Mouse (Mus musculus) frontal cortex, postnatal 14 days (tissue): ENCODE measurements at regions not wholly inside any gene's neighbourhood (a gene's known extent, or its start where the extent isn't known, plus 50 kb on each side); places are given as distances from the start of the nearest gene placed in this dataset.
A peak's percentile ranks its signal among the peaks of the same experiment; 100 is the strongest.

Experiments used
- DNase-seq, 2 experiments: peaks; one replicate each; pipeline ENCODE4 v3.0.0; 2022; ENCODE audit warnings: low spot score in 2 of 2

- no peak for DNase-seq
Observed at GRCm38 (mm10) chr11:52541210-52541609, 145.0 kb downstream of the 9530068E07Rik start.

DNA sequence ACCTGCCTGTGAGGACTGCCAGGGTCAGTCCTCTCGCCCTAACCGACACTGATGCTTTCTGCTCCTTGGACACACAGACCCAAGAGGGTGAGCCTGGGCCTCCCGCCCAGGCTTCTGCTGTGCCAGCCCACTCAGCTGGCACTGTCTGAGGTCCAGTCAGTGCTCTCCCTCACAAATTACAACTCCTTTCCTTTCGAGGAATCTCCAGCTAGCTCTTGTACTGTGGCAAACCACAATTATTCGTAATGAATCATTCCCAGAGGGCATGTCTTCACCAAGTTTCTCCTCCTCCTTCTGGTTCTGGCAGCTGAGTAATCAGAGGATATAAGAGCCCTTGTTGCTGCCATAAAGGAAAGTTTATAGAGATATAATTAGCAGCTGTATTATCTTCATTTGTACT lies 155.2 kb downstream of the 9530068E07Rik start:
- DNase-seq, result no peak

DNA sequence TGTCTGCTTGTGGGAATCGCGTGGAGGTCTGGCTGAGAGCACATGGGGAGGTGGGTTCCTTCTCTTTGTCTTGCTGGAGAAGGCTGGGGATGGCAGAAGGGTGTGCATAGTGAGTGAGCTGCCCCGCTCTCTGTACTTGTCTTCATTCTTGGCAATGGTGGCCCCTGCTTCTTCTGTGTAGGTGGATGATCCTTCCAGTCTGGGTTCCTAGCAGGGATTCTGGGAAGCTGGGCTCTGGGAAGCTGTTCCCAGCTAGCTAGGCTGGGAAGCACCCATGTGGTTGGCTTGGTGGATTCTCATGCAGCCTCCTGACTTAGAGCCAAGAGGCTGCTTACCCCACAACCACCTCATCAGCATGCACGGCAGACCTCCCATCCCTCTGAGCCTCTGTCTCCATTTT lies 156.6 kb downstream of the 9530068E07Rik start:
- DNase-seq, result no peak

DNA sequence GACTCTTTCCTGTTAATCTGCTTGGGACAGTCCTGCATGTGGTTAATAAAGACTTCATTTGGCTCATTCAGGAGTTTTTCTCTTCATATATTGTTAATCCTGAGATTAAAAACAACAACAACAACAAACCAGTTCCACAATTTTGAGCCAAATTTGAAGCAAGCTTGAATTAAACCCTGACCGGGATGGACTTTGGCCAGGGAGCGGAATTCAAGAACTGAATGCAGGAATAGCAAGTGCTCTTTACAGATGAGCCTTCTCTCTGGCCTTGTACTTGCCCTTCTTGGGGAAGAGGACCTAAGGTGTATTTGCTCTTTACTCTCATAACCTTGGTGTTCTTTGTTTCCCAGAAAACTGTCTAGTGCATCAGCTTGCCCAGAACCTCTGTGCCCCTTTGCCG lies 161.6 kb downstream of the 9530068E07Rik start:
- no peak for DNase-seq

GRCm38 (mm10) chr11:52558782-52559181 lies 162.6 kb downstream of the 9530068E07Rik start:
- DNase-seq, result no peak

- no peak for DNase-seq
Observed at GRCm38 (mm10) chr11:52561281-52561680, 165.1 kb downstream of the 9530068E07Rik start.

GRCm38 (mm10) chr11:52565457-52565856 lies 169.2 kb downstream of the 9530068E07Rik start:
- no peak for DNase-seq

DNA sequence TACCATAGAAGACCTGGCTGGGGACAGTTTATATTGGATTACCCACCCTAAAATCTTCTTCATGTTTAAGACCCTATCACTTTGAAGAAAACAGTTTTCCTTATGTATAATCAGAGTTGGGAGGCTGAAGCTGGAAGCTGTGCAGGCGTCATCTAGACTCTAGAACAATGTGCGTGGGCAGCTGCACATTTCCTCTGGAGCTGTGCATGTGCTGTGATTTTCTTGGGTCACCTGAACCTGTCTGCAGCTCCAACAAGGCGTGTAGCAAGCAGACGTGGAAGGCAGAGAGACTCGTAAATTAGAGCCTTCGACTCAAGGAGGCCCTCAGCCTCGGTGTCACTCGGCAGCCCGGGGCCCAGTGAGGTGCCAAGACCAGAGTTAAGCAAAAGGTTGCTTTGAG lies 169.8 kb downstream of the 9530068E07Rik start:
- no peak for DNase-seq

GRCm38 (mm10) chr11:52567945-52568687 lies 171.9 kb downstream of the 9530068E07Rik start:
- no peak for DNase-seq

GRCm38 (mm10) chr11:52568794-52569193 lies 172.6 kb downstream of the 9530068E07Rik start:
- no peak for DNase-seq

DNA sequence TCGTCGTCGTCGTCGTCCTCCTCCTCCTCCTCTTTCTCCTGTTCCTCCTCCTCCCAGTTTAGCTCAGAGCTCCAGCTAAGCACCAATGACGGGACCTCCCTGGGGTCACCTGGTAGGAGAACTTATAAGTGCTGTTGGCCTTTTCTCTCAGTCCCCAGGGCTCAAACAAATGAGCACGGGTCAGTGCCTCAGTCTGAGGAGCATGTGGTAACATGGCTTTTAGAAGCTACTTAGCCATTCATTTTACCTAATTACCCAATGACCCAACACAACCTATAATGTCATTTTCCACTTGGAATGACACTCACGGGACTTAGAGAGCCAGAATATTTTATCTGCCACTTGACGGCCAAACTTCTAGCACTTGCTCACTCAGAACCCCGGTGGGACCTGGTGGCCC lies 173.5 kb downstream of the 9530068E07Rik start:
- DNase-seq, result no peak

DNA sequence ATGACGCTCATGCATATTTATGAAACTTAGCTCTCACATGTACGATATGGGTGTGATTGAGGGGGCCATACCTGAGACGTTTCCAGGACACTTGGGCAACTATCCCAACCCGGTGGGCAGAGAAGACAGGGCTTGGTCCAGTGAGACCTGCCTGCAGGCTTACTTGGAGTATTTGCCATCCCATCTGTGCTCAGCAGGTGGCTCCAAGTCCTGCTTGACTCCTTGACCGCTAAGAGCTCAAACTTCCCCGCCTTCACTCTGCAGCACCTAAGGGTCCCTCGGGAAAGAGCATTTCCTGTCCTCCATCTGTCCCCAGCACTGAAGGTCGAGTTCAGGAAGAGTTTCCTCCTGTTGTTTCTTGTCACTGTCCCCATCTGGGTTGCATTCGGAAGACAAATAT lies 182.2 kb downstream of the 9530068E07Rik start:
- no peak for DNase-seq

- DNase-seq, result no peak
Observed at GRCm38 (mm10) chr11:52579764-52580377, 183.6 kb downstream of the 9530068E07Rik start.

DNA sequence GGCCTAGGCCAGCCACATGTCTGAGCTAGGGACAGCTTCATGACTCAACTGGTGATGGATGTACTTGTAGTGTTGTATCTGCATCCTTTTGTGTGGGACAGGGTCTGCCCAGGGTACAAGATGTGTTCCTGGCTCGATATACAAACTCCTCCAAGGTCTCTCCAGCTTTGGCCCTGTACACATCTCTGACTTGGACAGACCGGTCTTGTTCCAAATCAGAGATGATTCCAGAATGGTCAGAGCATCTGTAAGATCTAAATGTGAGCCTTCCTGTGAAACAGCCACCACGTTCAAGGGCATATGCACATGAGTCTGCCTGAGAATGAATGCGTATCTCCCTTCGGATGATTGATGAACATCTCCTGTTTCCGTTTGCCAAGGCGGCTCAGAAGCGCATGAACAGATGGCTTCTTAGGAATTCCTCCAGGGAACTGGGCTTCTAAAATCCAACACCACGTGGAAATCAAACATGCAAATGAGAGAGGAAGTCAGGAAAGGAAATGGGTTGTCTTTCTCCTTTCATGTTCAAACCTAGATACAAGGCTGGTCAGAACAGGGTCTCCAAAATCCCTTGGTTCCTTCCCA lies 172.7 kb upstream of the Fstl4 start:
- no peak for DNase-seq

GRCm38 (mm10) chr11:52594092-52594491 lies 170.3 kb upstream of the Fstl4 start:
- no peak for DNase-seq

DNA sequence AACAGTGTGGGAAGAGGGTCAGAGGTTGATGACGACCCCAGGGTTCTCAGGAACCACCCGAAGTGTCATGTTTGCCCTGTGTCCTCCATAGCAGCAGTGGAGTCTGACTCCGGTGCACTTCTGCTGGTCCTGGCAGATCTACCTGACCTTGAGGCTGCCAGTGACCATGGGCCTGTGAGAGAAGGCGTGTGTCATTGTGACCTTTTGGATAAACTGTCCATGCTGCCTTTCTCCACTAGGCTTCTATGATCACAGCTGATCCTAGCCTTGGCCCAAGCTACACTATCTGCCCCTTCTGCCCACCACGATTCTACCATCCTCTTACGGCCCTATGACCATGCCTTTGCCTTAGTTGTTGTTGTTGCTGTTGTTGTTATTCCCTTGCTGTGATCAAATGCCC lies 163.2 kb upstream of the Fstl4 start:
- no peak for DNase-seq

DNA sequence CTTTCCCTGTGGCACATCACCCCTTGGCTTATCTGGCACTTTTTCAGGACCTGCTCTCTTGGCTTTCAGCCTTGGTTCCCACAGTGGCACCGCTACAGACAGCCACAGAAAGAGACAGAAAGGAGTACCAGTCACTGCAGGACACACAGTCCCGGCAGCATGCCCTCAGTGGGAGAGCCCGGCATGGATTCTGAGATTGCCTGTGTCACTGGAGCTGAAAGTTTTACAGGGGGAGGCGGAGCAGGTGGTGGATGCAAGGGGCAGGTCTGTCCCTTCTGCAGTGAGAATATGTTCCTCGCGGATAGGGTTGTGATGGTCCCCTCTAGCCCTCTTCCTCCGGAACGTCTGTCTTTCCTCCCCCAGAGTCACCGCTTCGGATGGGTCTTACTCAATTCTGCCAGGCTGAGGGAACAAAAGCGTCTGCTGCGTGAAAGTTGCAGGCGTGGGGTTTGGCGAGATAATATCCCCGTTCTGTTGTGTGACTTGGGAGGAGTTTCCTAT lies 162.3 kb upstream of the Fstl4 start:
- peak; percentile 10 to 12 for DNase-seq

DNA sequence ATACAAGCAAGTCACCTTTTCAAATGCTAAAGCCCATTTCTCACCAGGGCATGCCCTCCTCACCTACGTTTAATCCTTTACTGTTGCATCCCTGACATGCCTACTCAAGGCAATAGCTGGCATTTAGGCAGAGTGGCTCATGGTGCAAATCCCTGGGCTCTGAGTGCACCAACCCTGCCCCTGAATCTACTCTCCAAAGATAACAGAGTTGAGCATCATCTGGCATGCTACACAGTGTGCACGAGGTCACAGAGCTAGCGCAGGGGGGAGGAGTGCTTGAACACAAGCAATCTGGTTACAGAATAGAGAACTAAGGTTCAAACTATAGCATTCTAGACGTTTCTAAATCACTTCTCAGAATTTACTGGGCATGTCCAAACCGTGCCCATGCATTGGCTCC lies 161.6 kb upstream of the Fstl4 start:
- DNase-seq, result no peak

- DNase-seq, result no peak
Observed at GRCm38 (mm10) chr11:52610681-52611165, 153.7 kb upstream of the Fstl4 start.

GRCm38 (mm10) chr11:52615622-52616021 lies 148.8 kb upstream of the Fstl4 start:
- no peak for DNase-seq

GRCm38 (mm10) chr11:52618646-52619045 lies 145.8 kb upstream of the Fstl4 start:
- no peak for DNase-seq

DNA sequence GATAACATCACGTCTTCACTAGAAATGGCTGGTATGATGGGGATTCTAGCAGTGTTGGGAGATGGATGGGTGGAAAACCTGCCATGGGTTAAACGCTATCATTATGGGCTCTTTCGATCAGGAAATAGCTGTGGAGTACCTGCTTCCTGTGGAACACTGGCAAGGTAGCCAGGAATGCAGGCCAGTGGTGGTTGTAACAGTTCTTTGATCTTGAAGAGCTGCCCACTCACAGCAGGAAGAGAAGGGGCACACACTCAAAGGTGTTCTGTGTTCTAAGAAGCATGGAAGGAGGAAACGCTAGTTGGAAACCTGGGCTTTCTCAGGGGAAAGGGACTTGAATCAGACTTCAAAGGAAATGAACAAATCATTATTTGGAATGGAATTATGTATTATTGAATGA lies 141.6 kb upstream of the Fstl4 start:
- DNase-seq, result no peak

GRCm38 (mm10) chr11:52628875-52629274 lies 135.6 kb upstream of the Fstl4 start:
- no peak for DNase-seq
